Mouse (Mus musculus) spleen, postnatal 10 days (tissue): Measurements from ENCODE around the gene Gabrr3.

Experiments used
- DNase-seq, 2 experiments: peaks; one replicate each; pipeline ENCODE4 v3.0.0; 2021 to 2022; ENCODE audit warnings: low spot score in 2 of 2

Gene Gabrr3

DNA sequence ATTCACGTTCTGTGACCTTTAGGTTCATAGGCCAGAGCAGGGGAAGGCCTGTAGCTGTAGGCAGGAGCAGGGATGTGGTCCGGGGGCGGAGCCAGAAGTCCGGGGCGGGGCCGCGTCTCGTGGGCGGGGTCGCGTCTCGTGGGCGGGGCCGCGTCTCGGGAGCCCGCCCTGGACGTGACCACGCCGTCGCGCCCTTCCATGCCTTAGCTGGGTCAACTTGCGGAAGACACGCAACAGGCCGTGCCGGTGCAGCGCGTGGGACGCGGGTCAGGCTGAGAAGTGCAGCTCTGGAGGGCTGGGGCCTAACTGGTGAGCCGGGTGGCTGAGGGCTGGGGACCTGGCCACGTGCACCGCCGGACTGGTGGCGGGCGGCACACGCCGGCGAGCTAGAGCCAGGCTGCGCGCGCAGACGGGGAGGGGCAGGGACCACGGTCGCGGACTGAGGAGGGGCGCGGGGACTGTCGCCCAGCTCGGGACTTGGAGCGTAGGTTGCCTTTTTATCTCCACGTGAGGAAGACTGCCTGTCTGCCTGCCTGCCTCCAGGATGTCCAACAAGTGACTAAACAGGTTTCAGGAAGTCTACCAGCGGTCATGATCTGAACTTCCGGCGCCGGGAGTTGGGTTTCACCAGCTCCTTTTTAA is 64.6 kb downstream of the Gabrr3 start, which contains the start of gene Riox2:
Gene Riox2 (plus strand): TSS at position 139 of the 642 bp plus-strand sequence.
- DNase-seq = peak; percentile 83 to 88

DNA sequence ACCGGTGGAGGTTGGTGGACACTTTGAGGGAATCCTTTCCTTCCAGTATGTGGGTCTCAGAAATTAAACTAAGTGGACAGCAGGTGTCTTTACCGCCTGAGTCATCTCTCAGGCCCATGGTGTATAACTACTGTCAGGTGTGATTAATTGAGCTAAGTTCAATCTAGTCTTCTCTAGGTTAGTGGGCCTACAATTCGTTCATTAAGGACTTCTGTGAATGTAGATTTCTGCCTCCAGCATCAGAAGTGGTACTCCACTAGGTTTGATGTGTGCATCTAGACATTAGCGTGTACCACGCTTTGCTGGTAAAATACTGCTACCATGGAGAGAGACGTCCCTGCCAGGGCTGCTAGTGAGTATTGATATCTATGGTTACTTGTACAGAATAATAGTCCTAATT is 65.4 kb downstream of the Gabrr3 start:
- no peak for DNase-seq

DNA sequence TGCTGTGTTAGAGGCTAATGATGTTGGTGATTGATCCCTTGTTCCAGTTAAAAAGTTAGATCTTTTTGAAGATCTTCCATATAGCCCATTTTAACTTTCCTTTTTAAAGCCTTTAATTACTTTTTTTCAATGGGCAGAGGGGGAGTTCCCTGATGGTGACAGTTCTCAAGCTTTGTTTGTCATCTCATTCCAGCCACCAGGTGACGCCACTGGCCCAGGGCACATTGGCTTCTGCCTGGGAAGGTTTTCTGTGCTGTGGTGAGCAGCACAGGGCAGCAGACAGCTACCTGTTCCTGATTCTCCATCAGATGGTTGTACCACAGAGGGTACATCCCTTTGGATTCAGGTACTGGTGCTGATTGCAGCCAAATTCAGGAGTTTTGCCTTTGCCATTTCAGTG is 67.7 kb downstream of the Gabrr3 start:
- peak; percentile 29 to 79 for DNase-seq

DNA sequence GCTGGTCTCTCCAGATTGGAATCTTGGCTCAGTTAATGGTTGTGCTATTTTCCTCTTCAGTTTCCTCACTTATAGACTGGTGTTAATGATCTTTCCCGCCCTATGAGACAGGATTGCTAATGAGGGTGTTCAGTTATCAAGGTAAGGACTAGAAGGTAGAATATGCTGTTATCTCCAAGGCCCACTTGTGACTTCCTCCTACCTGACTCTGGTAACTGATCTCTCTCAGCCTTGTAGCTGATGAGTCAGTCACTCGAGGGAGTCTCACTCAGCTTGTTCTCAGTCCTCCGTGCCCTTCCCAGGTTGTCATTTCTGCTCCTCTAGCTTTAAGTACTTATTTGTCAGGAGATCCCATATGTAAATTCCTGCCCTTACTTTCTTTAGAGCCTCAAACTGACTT is 70.8 kb downstream of the Gabrr3 start:
- DNase-seq = no peak

DNA sequence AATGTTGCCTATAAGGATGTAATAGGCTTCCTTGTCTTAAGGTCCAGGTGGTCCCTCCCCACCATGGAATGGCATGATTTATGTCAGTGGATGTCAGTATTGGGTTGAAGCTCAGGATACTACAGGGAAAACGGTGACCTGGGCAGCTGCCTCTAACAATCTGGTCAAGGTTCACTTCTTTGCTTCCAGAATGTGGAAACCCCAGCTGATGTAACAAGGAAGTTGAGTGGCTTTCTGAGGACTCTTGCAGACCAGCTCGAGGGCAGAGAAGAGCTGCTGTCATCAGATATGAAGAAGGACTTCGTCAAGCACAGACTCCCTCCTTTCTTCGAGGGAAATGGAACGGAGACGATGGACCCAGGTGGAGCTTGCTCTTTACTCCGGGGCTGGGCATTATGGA is 80.1 kb downstream of the Gabrr3 start:
- no peak for DNase-seq

DNA sequence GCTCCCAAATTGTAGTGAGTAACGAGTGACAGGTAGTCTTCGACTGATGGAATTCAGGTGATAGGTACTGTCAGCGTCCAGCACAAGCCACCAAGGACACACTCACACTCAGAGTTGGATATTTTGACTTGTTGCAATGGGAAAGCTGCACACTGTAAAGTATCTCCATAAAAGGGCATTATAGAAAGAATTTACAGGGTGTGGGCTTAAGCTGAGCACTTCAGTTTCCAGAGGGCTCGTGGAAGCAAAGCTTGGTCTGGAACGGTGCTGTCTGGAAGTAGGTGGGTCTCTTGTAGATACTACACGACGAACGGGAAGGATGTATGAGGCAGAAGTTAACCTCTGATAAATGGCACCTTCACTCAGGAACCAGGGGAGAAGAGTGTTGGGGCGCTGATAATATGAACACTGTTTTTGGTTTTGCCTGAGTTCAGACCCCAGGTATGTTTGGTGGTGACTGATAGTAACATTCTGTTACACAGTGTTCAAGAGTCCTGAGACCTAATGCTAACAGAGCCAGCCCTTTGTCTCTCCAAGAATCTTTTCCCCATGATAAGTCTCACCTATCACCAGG is 80.9 kb downstream of the Gabrr3 start:
- no peak for DNase-seq

DNA sequence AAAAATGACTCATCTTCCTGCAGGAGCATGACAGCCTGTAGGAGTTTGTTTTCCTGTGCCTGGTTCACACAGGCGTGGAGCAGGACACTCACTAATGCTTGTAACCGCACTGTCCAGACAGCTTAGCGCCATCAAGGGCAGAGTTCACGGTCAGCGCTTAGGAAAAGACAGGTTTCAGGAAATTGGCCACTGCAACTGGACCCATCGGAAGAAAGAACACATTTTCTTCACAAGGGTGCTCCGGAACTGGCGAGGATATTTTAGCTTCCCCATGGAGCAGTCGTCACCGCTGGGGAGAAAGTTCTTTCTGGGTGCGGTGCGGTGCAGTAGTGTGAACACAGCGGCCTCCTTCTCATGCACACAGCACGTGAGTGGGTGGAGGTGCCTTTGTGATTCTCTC is 86.1 kb downstream of the Gabrr3 start:
- DNase-seq = no peak

DNA sequence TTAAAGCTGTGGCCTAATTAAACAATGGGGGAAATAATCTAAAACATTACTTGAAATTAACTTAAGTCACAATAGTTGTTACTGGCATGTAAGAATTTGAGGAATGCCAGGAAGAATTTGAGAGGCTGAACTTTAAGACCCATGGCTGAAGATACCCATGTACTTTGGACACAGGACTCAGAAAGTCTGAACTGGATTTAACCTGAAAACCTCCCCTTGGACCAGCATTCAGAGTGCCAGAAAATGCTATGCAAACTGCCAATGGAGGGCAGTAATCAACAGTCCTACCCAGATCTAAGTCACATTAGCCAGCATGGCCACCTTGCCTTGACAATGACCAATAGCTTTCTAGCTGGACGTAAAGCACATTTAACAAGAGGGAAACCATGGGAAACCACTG is 90.8 kb downstream of the Gabrr3 start:
- DNase-seq = no peak

DNA sequence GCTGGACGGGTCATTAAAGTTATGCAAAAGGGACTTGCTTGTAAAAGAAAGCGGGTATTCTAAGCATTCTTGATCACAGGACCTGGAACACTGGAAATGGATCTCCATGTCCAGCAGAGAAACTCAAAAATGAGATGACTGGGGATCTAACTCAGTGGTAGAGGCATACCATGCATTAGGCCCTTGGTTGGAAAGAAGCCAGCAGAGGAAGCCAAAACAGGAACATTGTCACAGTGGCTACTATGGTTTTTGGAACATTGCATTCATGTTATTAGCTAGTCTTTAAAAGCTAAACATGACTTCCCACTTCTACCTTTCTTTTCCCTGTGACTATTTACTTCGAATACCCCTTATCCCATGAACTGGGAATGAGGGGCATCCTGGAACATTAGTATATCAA is 92.0 kb downstream of the Gabrr3 start:
- DNase-seq = no peak

DNA sequence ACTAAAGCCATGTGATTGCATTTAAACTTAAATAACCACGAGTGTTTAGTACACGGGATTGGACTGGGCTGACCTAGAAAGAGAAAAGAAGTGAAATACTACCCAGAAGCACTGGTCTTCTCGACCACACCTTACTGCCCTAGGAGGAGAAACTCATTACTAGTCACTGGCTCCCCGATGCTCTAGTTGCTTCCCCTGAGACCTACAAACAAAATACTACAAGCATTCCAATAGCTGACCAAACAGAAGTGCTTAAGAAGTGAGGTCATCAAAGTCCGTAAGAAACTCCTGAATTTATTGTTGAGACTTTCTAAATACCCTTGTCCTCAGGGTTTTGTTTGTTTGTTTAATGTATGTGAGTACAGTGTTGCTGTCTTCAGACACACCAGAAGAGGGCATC is 102.7 kb downstream of the Gabrr3 start:
- DNase-seq = no peak
